Mouse (Mus musculus): Measurements from ENCODE around the gene Cmtm8. TPM values are rescaled to one million over a fixed set of nuclear protein-coding genes. Genes with fewer than 3 reads are reported as not detected.

The Cmtm8 gene
- total RNA-seq, 1 experiment from 2014 or later: not detected

GRCm38 (mm10) chr9:114827242-114827852 is 16.6 kb downstream of the Cmtm8 start:
- no peak for ATAC-seq (replicated peaks; ENCODE audit: insufficient number of reproducible peaks, low FRiP score, low TSS enrichment, poor library complexity, severe bottlenecking)

GRCm38 (mm10) chr9:114824166-114824565 is 19.8 kb downstream of the Cmtm8 start:
- no peak for ATAC-seq (replicated peaks; ENCODE audit: insufficient number of reproducible peaks, low FRiP score, low TSS enrichment, poor library complexity, severe bottlenecking)

- ATAC-seq (replicated peaks; ENCODE audit: insufficient number of reproducible peaks, low FRiP score, low TSS enrichment, poor library complexity, severe bottlenecking): no peak
Observed at GRCm38 (mm10) chr9:114821548-114822289, 22.2 kb downstream of the Cmtm8 start.

- no peak for ATAC-seq (replicated peaks; ENCODE audit: insufficient number of reproducible peaks, low FRiP score, low TSS enrichment, poor library complexity, severe bottlenecking)
Observed at GRCm38 (mm10) chr9:114818918-114819317, 25.0 kb downstream of the Cmtm8 start.

GRCm38 (mm10) chr9:114817012-114817411 is 26.9 kb downstream of the Cmtm8 start:
- ATAC-seq (replicated peaks; ENCODE audit: insufficient number of reproducible peaks, low FRiP score, low TSS enrichment, poor library complexity, severe bottlenecking): no peak

GRCm38 (mm10) chr9:114816121-114816520 is 27.8 kb downstream of the Cmtm8 start:
- no peak for ATAC-seq (replicated peaks; ENCODE audit: insufficient number of reproducible peaks, low FRiP score, low TSS enrichment, poor library complexity, severe bottlenecking)

GRCm38 (mm10) chr9:114815315-114815714 is 28.6 kb downstream of the Cmtm8 start:
- peak; percentile 89 for ATAC-seq (replicated peaks; ENCODE audit: insufficient number of reproducible peaks, low FRiP score, low TSS enrichment, poor library complexity, severe bottlenecking)

- peak; percentile 40; the same call in 1 of the 2 replicates for ATAC-seq (replicated peaks; ENCODE audit: insufficient number of reproducible peaks, low FRiP score, low TSS enrichment, poor library complexity, severe bottlenecking)
Observed at GRCm38 (mm10) chr9:114812001-114812400, 32.0 kb downstream of the Cmtm8 start.

- ATAC-seq (replicated peaks; ENCODE audit: insufficient number of reproducible peaks, low FRiP score, low TSS enrichment, poor library complexity, severe bottlenecking): no peak
Observed at GRCm38 (mm10) chr9:114810837-114811236, 33.1 kb downstream of the Cmtm8 start.

- no peak for ATAC-seq (replicated peaks; ENCODE audit: insufficient number of reproducible peaks, low FRiP score, low TSS enrichment, poor library complexity, severe bottlenecking)
Observed at GRCm38 (mm10) chr9:114808671-114809070, 35.3 kb downstream of the Cmtm8 start.

GRCm38 (mm10) chr9:114807261-114807660 is 36.7 kb downstream of the Cmtm8 start:
- no peak for ATAC-seq (replicated peaks; ENCODE audit: insufficient number of reproducible peaks, low FRiP score, low TSS enrichment, poor library complexity, severe bottlenecking)

- ATAC-seq (replicated peaks; ENCODE audit: insufficient number of reproducible peaks, low FRiP score, low TSS enrichment, poor library complexity, severe bottlenecking): no peak
Observed at GRCm38 (mm10) chr9:114805151-114805671, 38.7 kb downstream of the Cmtm8 start.

- ATAC-seq (replicated peaks; ENCODE audit: insufficient number of reproducible peaks, low FRiP score, low TSS enrichment, poor library complexity, severe bottlenecking): no peak
Observed at GRCm38 (mm10) chr9:114802191-114802590, 41.8 kb downstream of the Cmtm8 start.

- ATAC-seq (replicated peaks; ENCODE audit: insufficient number of reproducible peaks, low FRiP score, low TSS enrichment, poor library complexity, severe bottlenecking): no peak
Observed at GRCm38 (mm10) chr9:114801301-114801700, 42.7 kb downstream of the Cmtm8 start.

- ATAC-seq (replicated peaks; ENCODE audit: insufficient number of reproducible peaks, low FRiP score, low TSS enrichment, poor library complexity, severe bottlenecking): no peak
Observed at GRCm38 (mm10) chr9:114799498-114800107, 44.4 kb downstream of the Cmtm8 start.

GRCm38 (mm10) chr9:114798845-114799244 is 45.1 kb downstream of the Cmtm8 start:
- no peak for ATAC-seq (replicated peaks; ENCODE audit: insufficient number of reproducible peaks, low FRiP score, low TSS enrichment, poor library complexity, severe bottlenecking)

GRCm38 (mm10) chr9:114797329-114798004 is 46.5 kb downstream of the Cmtm8 start:
- ATAC-seq (replicated peaks; ENCODE audit: insufficient number of reproducible peaks, low FRiP score, low TSS enrichment, poor library complexity, severe bottlenecking): peak; percentile 82

- no peak for ATAC-seq (replicated peaks; ENCODE audit: insufficient number of reproducible peaks, low FRiP score, low TSS enrichment, poor library complexity, severe bottlenecking)
Observed at GRCm38 (mm10) chr9:114796473-114797050, 47.4 kb downstream of the Cmtm8 start.

- ATAC-seq (replicated peaks; ENCODE audit: insufficient number of reproducible peaks, low FRiP score, low TSS enrichment, poor library complexity, severe bottlenecking): no peak
Observed at GRCm38 (mm10) chr9:114794491-114794890, 49.5 kb downstream of the Cmtm8 start.
